Mouse (Mus musculus): ENCODE results near the gene Hnrnpu. TPM values are rescaled to one million over a fixed set of nuclear protein-coding genes. Genes with fewer than 3 reads are reported as not detected.
A peak's percentile ranks its signal among the peaks of the same experiment; 100 is the strongest.

Gene Hnrnpu
- polyA plus RNA-seq, 1 experiment from 2014 or later, result 295 TPM

GRCm38 (mm10) chr1:178336777-178337481 lies 668 bp downstream of the Hnrnpu start:
- H3K27ac ChIP-seq (replicated peaks), result peak overlapping the region; percentile 100
- H3K4me1 ChIP-seq (replicated peaks), result peaks cover 38% of the 10 kb centered on the region
- H3K4me3 ChIP-seq, result peak overlapping the region; percentile 100
- H3K27me3 ChIP-seq, result no peaks in the 10 kb centered on the region
- peak; percentile 64 for ATAC-seq (ENCODE audit: low read depth)
- peaks cover 29% of the 10 kb centered on the region for H3K36me3 ChIP-seq
- peak overlapping the region; percentile 100 for H3K9ac ChIP-seq
- peak overlapping the region; percentile 93 for H3K4me2 ChIP-seq
- WGBS, result under 1% methylated on average over 76 of the region's 89 CpGs
- no peaks in the 10 kb centered on the region for H3K9me3 ChIP-seq

DNA sequence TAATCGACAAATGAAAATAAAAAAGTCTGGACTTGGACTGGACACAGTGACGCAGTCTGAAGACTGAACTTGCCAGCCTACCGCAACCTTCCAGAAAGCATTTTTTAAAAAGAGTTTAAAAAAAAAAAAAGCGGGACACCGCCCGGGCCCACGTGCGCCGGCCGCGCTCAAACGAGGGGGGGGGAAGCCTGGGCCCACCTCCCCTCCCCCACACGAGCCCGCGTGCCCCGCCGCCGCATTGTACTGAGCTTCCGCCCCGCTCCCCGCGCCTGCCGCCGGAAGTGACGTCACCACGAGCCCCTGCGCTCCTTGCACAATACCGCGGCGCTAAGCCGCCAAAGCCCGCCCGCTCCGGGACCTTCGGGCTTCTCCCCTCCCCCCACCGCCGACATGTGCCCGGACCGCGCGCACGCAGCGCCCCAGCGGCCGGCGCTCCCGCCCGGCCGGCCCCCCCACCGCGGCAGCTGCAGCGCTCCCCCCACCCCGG lies 1.3 kb downstream of the Hnrnpu start:
- ATAC-seq (ENCODE audit: low read depth), result peak; percentile 92
- Histone ChIP-seq H3K4me3 (peak overlapping the region; percentile 100), H3K36me3 (peaks cover 34% of the 10 kb centered on the region), H3K9ac (peak overlapping the region; percentile 100), H3K27ac (replicated peaks) (peak overlapping the region; percentile 100), H3K27me3 (no peaks in the 10 kb centered on the region), H3K4me2 (peak overlapping the region; percentile 93), H3K4me1 (replicated peaks) (peaks cover 39% of the 10 kb centered on the region), H3K9me3 (no peaks in the 10 kb centered on the region)
- 1% methylated on average over 42 of the region's 53 CpGs for WGBS

GRCm38 (mm10) chr1:178335860-178336261 lies 1.7 kb downstream of the Hnrnpu start:
- peak overlapping the region; percentile 100; the same call in 1 of the 2 replicates for H3K27ac ChIP-seq (replicated peaks)
- WGBS, result under 1% methylated on average over 16 of the region's 16 CpGs

DNA sequence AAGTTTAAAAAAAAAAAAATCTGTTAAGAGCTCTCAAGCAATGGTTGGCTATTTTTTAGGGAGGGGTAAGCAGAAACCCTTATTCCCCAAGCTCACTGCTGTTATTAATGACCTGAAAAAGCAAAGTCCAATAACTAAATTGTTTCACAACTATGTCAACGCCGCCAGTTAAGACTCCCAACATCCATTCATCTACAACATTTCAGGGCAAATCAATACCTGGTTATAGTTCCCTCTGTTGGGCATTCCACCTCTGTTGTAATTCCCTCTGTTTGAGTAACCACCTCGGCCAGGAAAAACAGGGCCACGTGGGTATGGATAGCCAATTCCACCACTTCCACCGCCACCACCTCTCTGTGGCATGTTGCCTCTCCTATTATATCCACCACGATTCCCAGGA lies 7.7 kb downstream of the Hnrnpu start:
- no peak for ATAC-seq (ENCODE audit: low read depth)
- Histone ChIP-seq H3K27me3 (no peaks in the 10 kb centered on the region), H3K9ac (no peak overlapping the region), H3K9me3 (no peaks in the 10 kb centered on the region), H3K36me3 (peaks cover 87% of the 10 kb centered on the region), H3K4me2 (no peak overlapping the region), H3K4me1 (replicated peaks) (peaks cover 32% of the 10 kb centered on the region), H3K4me3 (no peak overlapping the region), H3K27ac (replicated peaks) (no peak overlapping the region)
- WGBS, result 81% methylated on average over 6 of the region's 6 CpGs

More at GRCm38 (mm10) chr1:178335860-178336261, 1.7 kb downstream of the Hnrnpu start:
- no peaks in the 10 kb centered on the region for H3K27me3 ChIP-seq
- ATAC-seq (ENCODE audit: low read depth), result no peak
- peak overlapping the region; percentile 100 for H3K9ac ChIP-seq
- H3K4me1 ChIP-seq (replicated peaks), result peaks cover 39% of the 10 kb centered on the region
- peak overlapping the region; percentile 100 for H3K4me3 ChIP-seq
- peak overlapping the region; percentile 93 for H3K4me2 ChIP-seq
- no peaks in the 10 kb centered on the region for H3K9me3 ChIP-seq
- H3K36me3 ChIP-seq, result peaks cover 39% of the 10 kb centered on the region

GRCm38 (mm10) chr1:178329017-178329416 lies 8.6 kb downstream of the Hnrnpu start:
- Histone ChIP-seq H3K9ac (no peak overlapping the region), H3K9me3 (no peaks in the 10 kb centered on the region), H3K4me3 (no peak overlapping the region), H3K36me3 (peaks cover 87% of the 10 kb centered on the region), H3K4me2 (no peak overlapping the region), H3K4me1 (replicated peaks) (peaks cover 24% of the 10 kb centered on the region), H3K27ac (replicated peaks) (no peak overlapping the region), H3K27me3 (no peaks in the 10 kb centered on the region)
- ATAC-seq (ENCODE audit: low read depth), result no peak
- 86% methylated on average over 5 of the region's 5 CpGs for WGBS

GRCm38 (mm10) chr1:178326950-178327349 lies 10.6 kb downstream of the Hnrnpu start:
- H3K4me1 ChIP-seq (replicated peaks), result peaks cover 14% of the 10 kb centered on the region
- H3K36me3 ChIP-seq, result peaks cover 86% of the 10 kb centered on the region
- H3K27me3 ChIP-seq, result no peaks in the 10 kb centered on the region
- H3K9me3 ChIP-seq, result no peaks in the 10 kb centered on the region
- no peak overlapping the region for H3K27ac ChIP-seq (replicated peaks)
- 83% methylated on average over 1 of the region's 1 CpGs for WGBS
- no peak overlapping the region for H3K9ac ChIP-seq
- no peak overlapping the region for H3K4me3 ChIP-seq
- no peak overlapping the region for H3K4me2 ChIP-seq
- ATAC-seq (ENCODE audit: low read depth), result no peak

DNA sequence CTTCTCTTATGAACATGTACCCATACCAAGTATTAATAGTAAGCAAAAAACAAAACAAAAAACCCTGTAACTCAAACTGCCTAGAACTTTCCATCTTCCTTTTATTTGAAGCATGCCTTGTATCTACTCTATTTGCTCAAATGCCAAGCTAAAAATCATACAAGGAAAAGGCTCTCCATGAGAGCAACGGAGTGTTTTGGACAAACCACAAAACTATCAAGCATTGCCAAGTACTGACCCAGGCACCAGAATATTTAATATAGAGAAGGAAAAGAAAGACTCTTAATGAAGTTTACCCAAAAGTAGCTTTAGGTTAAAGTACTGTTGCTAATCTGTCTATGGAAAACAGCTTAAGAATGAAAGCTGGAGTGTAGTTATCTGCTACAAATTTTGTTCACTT lies 11.2 kb downstream of the Hnrnpu start:
- Histone ChIP-seq H3K27me3 (no peaks in the 10 kb centered on the region), H3K9me3 (no peaks in the 10 kb centered on the region), H3K36me3 (peaks cover 87% of the 10 kb centered on the region), H3K27ac (replicated peaks) (no peak overlapping the region), H3K9ac (no peak overlapping the region), H3K4me2 (no peak overlapping the region), H3K4me3 (no peak overlapping the region), H3K4me1 (replicated peaks) (peaks cover 19% of the 10 kb centered on the region)
- ATAC-seq (ENCODE audit: low read depth), result no peak
- 92% methylated on average over 1 of the region's 1 CpGs for WGBS

DNA sequence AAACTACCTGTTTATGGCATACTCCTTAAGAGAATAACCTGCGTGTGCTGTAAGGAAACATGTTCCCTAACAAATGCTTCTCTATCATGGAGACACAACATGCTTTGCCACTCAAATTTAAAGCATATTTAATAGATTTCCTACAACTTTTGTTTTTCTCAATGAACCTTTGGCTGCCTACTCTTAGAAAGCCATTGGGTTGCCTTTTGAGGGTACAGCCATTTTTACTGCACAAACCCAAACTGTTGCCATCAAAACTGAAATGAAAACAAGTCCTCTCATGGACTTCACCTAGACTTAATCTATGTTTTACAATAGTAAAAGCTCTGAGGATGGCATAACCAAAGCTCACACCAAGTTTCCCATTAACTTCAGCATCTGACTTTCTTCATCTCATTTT lies 13.0 kb downstream of the Hnrnpu start:
- Histone ChIP-seq H3K4me2 (no peak overlapping the region), H3K4me1 (replicated peaks) (peaks cover 31% of the 10 kb centered on the region), H3K9me3 (no peaks in the 10 kb centered on the region), H3K27ac (replicated peaks) (no peak overlapping the region), H3K27me3 (no peaks in the 10 kb centered on the region), H3K36me3 (peaks cover 81% of the 10 kb centered on the region), H3K9ac (no peak overlapping the region), H3K4me3 (no peak overlapping the region)
- WGBS, result 90% methylated on average over 1 of the region's 1 CpGs
- ATAC-seq (ENCODE audit: low read depth), result no peak

DNA sequence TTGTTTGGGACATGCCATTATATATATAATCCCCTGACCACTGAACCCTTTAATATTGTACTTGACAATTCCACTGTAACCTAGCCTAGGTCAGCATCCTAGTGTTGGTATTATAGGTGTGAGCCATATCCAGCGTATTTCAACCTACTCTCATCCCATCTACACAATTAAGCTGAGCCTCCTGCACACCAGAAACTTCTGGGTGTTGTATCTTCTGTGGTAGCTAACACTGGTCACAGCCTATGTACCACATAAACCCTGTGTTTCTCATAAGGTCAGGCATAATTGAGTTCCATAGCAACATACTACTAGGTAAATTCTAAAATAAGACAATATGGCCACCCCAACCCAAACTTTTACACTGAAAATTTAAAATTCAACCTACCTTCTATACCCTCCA lies 14.4 kb downstream of the Hnrnpu start:
- H3K4me1 ChIP-seq (replicated peaks), result peaks cover 31% of the 10 kb centered on the region
- H3K9ac ChIP-seq, result no peak overlapping the region
- H3K36me3 ChIP-seq, result peaks cover 71% of the 10 kb centered on the region
- no peak overlapping the region for H3K27ac ChIP-seq (replicated peaks)
- 85% methylated on average over 1 of the region's 1 CpGs for WGBS
- H3K4me2 ChIP-seq, result no peak overlapping the region
- ATAC-seq (ENCODE audit: low read depth), result no peak
- no peak overlapping the region for H3K4me3 ChIP-seq
- no peaks in the 10 kb centered on the region for H3K9me3 ChIP-seq
- no peaks in the 10 kb centered on the region for H3K27me3 ChIP-seq

DNA sequence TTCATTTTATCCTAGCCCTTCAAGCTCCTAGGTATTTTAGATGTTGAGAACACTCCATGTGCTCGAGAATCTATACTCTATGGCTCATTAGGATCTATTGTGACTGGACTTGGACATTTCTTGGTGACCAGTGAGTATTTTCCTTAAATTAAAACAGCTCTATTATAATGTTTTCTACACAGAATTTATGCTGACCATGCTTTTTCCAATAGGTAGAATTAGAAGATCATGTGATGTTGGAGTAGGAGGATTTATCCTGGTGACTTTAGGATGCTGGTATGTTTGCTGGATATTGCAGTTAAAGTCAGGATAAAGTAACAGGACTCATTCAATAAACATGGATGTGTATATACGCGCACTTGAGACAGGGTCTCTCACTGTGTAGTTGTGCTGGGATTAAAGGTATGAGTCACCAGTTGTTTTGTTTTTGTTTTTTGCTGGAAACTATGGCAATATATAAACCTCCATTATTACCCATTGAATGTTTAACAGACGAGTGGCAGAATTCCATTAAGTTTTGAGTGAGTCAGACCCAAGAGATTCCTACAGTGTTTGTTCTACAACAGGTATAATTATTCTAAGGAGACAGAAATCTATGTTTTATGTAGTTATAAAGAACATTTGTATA lies 15.8 kb downstream of the Hnrnpu start:
- Histone ChIP-seq H3K36me3 (peaks cover 57% of the 10 kb centered on the region), H3K4me2 (peak overlapping the region; percentile 93), H3K27ac (replicated peaks) (peak overlapping the region; percentile 100), H3K9me3 (no peaks in the 10 kb centered on the region), H3K4me1 (replicated peaks) (peaks cover 37% of the 10 kb centered on the region), H3K9ac (0 out of 2 replicates have a peak overlapping the region, but pooled peaks have one; percentile 91), H3K27me3 (no peaks in the 10 kb centered on the region), H3K4me3 (0 out of 2 replicates have a peak overlapping the region, but pooled peaks have one; percentile 69)
- no peak for ATAC-seq (ENCODE audit: low read depth)
- WGBS, result 61% methylated on average over 4 of the region's 4 CpGs

- Histone ChIP-seq H3K9ac (peak overlapping the region; percentile 91), H3K4me2 (peak overlapping the region; percentile 93), H3K27ac (replicated peaks) (peak overlapping the region; percentile 100), H3K9me3 (no peaks in the 10 kb centered on the region), H3K36me3 (peaks cover 51% of the 10 kb centered on the region), H3K4me1 (replicated peaks) (peaks cover 42% of the 10 kb centered on the region), H3K27me3 (no peaks in the 10 kb centered on the region), H3K4me3 (peak overlapping the region; percentile 69)
- 41% methylated on average over 5 of the region's 5 CpGs for WGBS
- no peak for ATAC-seq (ENCODE audit: low read depth)
These were observed 16.6 kb downstream of the Hnrnpu start for GRCm38 (mm10) chr1:178320723-178321590.
